Mouse (Mus musculus) C2C12 (cell line): ENCODE data around the gene Spesp1.

ENCODE experiments used
- CTCF ChIP-seq: IDR thresholded peaks from one replicate; pipeline ENCODE4 v1.5.1; 2011; ENCODE audit not compliant: control insufficient read depth, insufficient read depth, insufficient read length
- MAX ChIP-seq: IDR thresholded peaks from one replicate; pipeline ENCODE4 v1.6.1; 2011; ENCODE audit warnings: mild to moderate bottlenecking, control low read depth
- MYOG ChIP-seq: IDR thresholded peaks from one replicate; pipeline ENCODE4 v1.6.1; 2011; ENCODE audit not compliant: control insufficient read depth, insufficient read length; ENCODE audit errors: extremely low read depth
- USF1 ChIP-seq: IDR thresholded peaks from one replicate; pipeline ENCODE4 v1.6.1; 2011; ENCODE audit warnings: low read depth, mild to moderate bottlenecking, control low read depth, moderate library complexity

DNA sequence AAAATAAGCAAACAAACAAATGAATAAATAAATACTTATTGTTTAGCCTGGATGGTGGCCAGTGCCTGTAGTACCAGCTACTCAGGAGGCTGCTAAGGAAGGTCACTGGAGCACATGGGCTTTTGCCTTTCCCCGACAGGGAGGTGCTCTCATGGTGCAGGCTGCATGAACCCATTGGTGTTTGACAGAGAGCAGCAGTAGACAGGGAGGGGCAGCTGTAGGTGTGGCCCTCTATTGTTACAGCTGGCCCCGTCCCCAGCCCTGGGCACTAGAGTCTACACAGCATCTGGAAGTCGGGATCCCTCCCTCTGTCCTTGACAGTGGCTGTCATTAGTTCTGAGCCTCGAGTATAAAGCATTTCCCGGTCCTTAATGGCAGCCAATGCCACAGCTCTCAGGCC, 18.4 kb downstream of the Spesp1 start:
- no peak for TF ChIP-seq CTCF
- no peak for TF ChIP-seq MYOG
- TF ChIP-seq USF1: no peak
- TF ChIP-seq MAX: no peak
